Mouse (Mus musculus): ENCODE results near the gene Efhc1.

Gene Efhc1

GRCm38 (mm10) chr1:20943016-20943415 lies 8.4 kb upstream of the Efhc1 start:
- DNase-seq (ENCODE audit: low spot score in 2 of 2): no peak

GRCm38 (mm10) chr1:20951799-20952198 lies 373 bp downstream of the Efhc1 start:
- DNase-seq (ENCODE audit: low spot score in 2 of 2): no peak

DNA sequence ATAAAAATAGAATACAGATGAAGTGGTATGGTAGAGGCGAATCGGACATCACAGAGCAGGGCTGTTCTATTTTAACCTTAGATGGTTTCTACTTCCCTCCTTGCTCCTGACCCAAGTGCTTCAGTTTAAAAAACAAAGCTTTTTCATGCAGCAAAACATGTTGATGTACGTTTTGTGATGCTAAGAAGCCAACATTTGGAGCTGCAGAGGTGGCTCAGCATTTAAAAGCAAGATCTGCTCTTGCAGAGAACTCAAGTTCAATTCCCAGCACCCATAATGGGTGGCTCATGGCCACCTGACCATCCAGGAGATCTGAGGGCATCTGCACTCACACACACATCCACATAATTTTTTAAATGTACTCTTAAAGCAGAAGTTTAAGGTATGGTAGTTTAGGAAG lies 3.5 kb downstream of the Efhc1 start:
- DNase-seq (ENCODE audit: low spot score in 2 of 2): no peak

GRCm38 (mm10) chr1:20969642-20970041 lies 18.2 kb downstream of the Efhc1 start:
- DNase-seq (ENCODE audit: low spot score in 2 of 2): no peak

DNA sequence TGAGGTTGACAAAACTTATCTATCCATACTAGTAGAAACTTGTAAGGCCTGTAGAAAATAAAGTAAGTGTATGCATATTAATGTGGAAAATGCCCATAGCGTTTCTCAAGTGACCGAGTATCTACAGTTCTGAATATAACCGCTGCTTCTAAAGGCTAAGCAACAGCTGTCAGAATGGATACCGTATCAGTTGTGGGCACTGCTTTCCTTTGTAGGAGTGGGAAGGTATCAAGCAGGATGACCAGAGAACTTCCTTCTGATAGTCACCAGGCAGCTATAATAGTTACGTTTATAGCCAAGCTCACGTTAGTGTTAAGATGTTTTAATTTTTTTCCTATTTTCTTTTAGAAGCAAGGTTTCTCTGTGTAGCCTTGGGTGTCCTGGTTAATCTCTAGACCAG lies 22.0 kb downstream of the Efhc1 start:
- no peak for DNase-seq (ENCODE audit: low spot score in 2 of 2)

GRCm38 (mm10) chr1:20974341-20975135 lies 23.1 kb downstream of the Efhc1 start:
- DNase-seq (ENCODE audit: low spot score in 2 of 2): no peak

DNA sequence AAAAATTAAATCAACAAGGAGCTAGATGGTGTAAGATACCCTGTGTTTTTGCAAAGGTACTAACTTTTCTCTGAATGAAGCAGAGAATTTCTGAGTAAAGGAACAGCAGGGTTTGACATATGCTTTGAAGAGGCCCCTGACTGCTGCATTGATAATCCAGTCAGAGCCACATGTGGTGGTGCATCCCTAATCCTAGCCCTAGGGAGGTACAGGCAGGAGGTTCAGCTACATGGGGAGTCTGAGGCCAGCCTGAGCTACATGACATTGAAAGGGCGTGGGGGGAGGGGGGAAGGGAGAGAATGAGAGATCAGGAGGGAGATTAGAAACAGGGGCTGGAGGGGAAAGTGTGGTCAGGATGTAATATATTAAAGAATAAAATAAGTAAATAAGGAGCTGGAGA lies 29.1 kb downstream of the Efhc1 start:
- no peak for DNase-seq (ENCODE audit: low spot score in 2 of 2)

GRCm38 (mm10) chr1:20981764-20982163 lies 30.3 kb downstream of the Efhc1 start:
- DNase-seq (ENCODE audit: low spot score in 2 of 2): no peak

GRCm38 (mm10) chr1:20984103-20984502 lies 32.7 kb downstream of the Efhc1 start:
- no peak for DNase-seq (ENCODE audit: low spot score in 2 of 2)

DNA sequence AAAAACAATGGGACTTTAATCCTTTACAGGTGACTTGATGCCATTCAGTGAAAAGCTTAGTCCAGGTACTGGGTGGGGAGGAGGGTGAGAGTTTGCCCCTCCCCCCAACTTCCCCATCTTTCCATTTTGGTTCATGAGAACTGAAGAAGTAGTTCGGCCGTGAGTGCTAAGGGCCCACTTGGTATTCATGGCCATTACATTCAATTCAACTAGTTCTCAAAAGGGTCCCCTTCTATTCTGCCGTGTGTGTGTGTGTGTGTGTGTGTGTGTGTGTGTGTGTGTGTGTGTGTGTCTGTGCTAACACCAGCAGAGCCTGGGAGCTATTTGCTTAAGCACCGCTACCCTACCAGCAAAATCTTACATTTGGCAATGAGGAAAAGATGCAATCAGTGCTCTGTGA lies 33.2 kb downstream of the Efhc1 start:
- no peak for DNase-seq (ENCODE audit: low spot score in 2 of 2)

DNA sequence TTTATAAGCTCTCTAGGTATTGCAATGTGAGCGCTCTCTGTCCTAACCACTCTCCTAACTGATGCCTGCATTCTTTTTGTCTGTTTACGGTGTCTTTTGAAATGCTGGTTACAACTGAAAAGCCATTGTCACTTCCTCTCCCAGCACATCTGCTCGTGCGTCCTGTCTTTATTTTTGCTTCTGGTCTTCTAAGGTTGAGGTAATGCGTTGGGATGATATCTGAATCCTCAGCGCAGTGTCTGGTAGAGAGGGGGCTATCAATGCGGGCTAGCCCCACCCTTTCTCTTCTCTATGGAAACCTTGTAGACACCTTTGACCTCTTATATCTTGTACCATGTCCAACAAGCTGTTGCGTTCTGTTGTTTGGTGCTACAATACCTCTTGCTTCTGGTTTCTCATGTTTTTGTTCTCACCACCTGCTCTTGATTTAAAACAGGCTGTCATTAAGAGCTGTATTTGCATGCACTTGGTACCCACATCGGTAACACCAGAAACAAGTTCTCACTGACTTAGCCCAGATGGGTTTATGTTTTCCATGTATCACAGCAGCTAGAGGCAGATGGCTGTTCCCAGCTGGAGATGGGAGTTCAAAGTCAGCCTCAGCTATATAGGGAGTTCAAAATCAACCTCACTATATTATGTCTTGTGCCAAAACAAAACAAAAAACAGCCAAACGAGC lies 35.1 kb downstream of the Efhc1 start:
- no peak for DNase-seq (ENCODE audit: low spot score in 2 of 2)

- no peak for DNase-seq (ENCODE audit: low spot score in 2 of 2)
These were observed 38.1 kb downstream of the Efhc1 start for GRCm38 (mm10) chr1:20989461-20990083.

DNA sequence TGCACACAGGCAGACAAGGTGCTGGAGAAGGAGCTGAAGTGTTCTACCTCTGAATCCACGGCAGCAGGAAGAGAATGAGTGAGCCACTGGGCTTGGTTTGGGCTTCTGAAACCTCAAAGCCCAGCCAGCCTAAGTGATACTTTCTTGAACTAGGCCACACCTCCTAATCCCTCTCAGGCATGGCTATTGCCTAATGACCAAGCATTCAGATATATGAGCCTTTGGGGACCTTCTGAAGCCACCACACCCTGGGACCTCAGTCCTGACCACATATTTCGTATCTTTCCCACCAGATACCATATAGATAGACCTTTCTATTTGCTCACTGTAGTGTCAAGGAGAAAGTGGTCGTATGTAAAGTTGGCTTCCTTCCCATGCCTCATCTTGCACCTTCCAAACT lies 42.3 kb downstream of the Efhc1 start:
- no peak for DNase-seq (ENCODE audit: low spot score in 2 of 2)

DNA sequence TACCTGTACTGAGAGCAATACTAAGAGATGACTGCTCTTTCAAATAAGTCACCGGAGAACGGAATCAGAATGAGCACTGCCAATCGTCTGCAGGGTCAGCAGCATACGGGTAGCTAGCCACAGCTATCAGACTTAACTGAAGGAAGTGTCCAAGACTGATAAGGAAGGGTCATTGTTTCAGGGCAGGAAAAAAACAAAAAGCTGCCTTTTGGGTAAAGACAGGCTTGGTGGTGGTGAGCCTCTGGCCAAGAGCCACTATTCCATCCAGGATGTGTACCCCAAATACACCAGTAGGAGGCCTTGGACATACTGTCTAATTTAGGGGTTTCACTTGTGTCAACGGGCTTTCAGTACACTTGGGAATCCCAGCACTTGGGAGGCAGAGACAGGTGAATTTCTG lies 42.9 kb downstream of the Efhc1 start:
- DNase-seq (ENCODE audit: low spot score in 2 of 2): no peak

- DNase-seq (ENCODE audit: low spot score in 2 of 2): no peak
These were observed 44.0 kb downstream of the Efhc1 start for GRCm38 (mm10) chr1:20995331-20995986.

GRCm38 (mm10) chr1:20996603-20997327 lies 45.3 kb downstream of the Efhc1 start:
- no peak for DNase-seq (ENCODE audit: low spot score in 2 of 2)

GRCm38 (mm10) chr1:20997328-20997689 lies 45.9 kb downstream of the Efhc1 start:
- no peak for DNase-seq (ENCODE audit: low spot score in 2 of 2)

DNA sequence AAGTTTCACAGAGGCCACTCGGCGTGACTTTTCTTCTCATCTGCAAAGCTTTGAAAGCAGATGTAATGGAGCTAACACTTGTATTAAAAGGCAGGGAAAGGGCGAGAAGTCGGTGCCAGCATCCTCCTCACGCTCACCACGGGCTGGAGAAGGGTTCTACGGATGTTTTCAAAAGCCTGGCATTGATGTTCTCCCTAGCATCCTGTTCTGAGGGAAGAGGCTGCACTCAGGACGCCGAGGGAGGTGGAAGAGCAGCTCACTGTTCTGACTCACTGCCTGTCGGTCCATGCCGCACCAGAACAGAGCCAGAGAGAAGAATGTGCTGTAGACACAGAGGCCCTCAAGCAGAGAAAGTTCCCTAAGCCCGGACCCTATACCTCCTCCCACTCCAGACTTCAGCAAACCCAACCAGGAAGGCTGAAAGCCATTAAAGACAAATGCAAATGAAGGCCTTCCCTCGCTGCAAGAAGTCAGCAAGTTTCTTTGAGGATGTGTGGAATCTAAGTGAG lies 46.5 kb downstream of the Efhc1 start:
- no peak for DNase-seq (ENCODE audit: low spot score in 2 of 2)

DNA sequence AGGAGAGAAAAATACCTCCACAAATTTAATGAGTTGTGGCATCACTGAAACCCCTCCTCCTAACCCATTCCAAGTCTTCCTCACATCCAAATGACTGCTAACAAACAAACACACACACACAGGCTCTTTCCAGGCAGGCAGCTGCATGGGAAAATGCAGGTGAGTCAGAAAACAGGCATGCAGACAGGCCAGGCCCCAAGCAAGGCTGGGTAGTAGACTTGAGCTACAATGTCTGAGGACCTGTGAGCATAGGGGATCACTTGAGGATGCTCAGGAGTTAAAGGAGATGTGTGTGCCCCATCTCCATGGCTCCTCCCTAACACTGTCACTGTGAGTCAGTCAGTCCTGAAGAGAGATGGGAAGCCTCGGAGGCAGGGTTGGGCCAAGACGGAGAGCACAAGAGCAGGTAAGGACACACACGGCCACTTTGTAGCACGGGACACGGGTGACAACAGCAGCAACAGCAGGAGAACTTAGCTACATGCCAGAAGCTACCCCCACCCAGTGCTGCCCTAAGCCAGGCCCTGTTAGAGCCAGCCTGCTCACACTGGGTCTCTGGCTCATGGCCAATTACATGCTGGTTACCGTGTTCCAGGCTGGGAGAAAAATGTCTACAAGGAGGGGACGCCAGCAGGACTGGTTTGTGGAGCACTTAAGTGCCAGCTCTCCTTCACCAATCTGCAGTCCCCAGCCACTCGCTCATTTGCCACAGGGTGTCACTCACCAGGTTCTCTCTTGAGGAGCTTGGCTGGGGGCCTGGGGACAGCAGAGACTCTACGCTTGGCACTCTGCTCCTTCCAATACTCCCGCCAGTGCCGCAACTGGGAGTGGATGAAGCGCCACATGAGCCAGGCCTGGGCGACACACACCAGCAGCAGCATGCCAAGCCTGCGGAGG lies 51.1 kb downstream of the Efhc1 start:
- DNase-seq (ENCODE audit: low spot score in 2 of 2): peak in 1 of 2 experiments; percentile 44

- DNase-seq (ENCODE audit: low spot score in 2 of 2): no peak
These were observed 53.2 kb downstream of the Efhc1 start for GRCm38 (mm10) chr1:21004596-21004995.

DNA sequence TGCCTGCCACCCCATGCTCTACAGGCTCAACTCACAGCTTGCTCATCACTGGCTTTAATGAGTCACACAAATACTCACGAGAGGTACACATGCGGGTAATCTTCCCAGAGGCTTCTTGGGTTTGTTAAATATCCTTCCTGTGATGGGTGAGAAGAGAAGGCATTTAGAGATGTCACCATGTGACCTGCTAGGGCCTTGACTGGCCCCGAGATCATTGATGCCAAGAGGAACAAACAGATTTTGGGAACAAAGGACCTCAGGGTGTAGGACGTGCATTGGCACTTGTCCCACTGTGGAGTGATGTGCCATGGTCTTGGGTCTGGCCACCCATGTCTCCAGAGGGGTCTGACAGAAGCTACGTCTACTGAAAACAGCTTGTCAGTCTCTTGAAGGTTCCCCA lies 55.3 kb downstream of the Efhc1 start:
- no peak for DNase-seq (ENCODE audit: low spot score in 2 of 2)

All from cerebellum, postnatal 4 days (tissue).